Comparison of ENCODE assay signal across 24 mouse cellular contexts in the genomic region with DNA sequence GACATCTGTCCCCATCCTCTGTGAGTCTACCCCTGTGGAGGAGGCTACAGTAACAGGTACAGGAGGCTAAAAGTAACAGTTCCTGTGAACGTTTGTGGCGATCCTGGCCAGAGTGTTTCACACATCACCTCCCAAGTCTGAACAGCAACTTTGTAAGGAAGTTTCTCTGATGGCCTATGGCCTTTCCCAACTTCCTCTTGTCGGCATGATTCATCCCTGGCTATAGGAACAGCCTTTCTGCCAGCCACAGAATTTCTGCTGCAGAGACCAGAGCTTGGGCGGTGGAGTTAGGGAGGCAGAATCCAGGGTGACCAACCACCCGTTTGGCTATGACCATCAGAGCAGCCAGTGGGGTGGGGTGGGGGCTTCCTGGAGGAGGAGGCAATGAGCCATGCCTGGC. TPM values are rescaled to one million over a fixed set of nuclear protein-coding genes. Genes with fewer than 3 reads are reported as not detected.
DNase-seq lines count a peak whose midpoint lies in the region; ATAC-seq and TF ChIP-seq lines count a peak whose summit lies in the region.
"Had no signal": no experiment of that assay in that cellular context is flagged by ENCODE, and none has a peak within 500 bp of the region (broad histone marks: within the 10 kb centered on the region; RNA-seq: fewer than 3 reads in every experiment).

No protein-coding gene starts in this region.

- DNase-seq in left cerebral cortex, adult 2 months (ENCODE audit: extremely low spot score in 1 of 2, low spot score in 2 of 2): no peak
- DNase-seq in left cerebral cortex, postnatal 4 days: no peak
- peak; percentile 18 for DNase-seq in NIH3T3 (ENCODE audit: low read depth)
- no peak for DNase-seq in intestine, embryonic 14.5 days (ENCODE audit: low spot score)
- DNase-seq in midbrain, embryonic 10.5 days (ENCODE audit: low spot score): no peak
- DNase-seq in adrenal gland, adult 8-10 months: no peak
- DNase-seq in forebrain, embryonic 10.5 days (ENCODE audit: extremely low spot score, low spot score): no peak
- DNase-seq: cerebellum, adult 11 months; cerebellum, adult 9-11 months; layer of hippocampus, adult 9-11 months; liver; lung, postnatal 36 days; right cerebral cortex, postnatal 14 days; spleen, adult 18-20 months; thymus, adult 2 months had no signal

- H3K9me3 ChIP-seq in intestine, embryonic 14.5 days (ENCODE audit: control insufficient read depth, low read length): no peaks in the 10 kb centered on the region
- no peaks in the 10 kb centered on the region for H3K9me3 ChIP-seq in midbrain, embryonic 10.5 days (replicated peaks)
- H3K9me3 ChIP-seq in forebrain, embryonic 10.5 days: no peaks in the 10 kb centered on the region
- H3K9me3 ChIP-seq: embryonic facial prominence, embryonic 13.5 days; heart, embryonic 10.5 days; limb, embryonic 10.5 days; liver, embryonic 15.5 days; lung, embryonic 15.5 days had no signal

- no peak overlapping the region for H3K9ac ChIP-seq in intestine, embryonic 14.5 days (ENCODE audit: low read length)
- H3K9ac ChIP-seq: embryonic facial prominence, embryonic 13.5 days; liver, embryonic 15.5 days; lung, embryonic 15.5 days had no signal

- ATAC-seq in intestine, embryonic 14.5 days (replicated peaks; ENCODE audit: low FRiP score, low TSS enrichment, low read depth): no peak
- ATAC-seq: forebrain, embryonic 14.5 days; hindbrain, embryonic 16.5 days had no signal

- H3K4me3 ChIP-seq in left cerebral cortex, adult 2 months: no peak overlapping the region
- no peak overlapping the region for H3K4me3 ChIP-seq in intestine, embryonic 14.5 days (ENCODE audit: low read depth, low read length)
- H3K4me3 ChIP-seq in small intestine, adult 2 months (ENCODE audit: low read depth, low read length): peak overlapping the region; percentile 75
- no peak overlapping the region for H3K4me3 ChIP-seq in midbrain, embryonic 10.5 days
- H3K4me3 ChIP-seq in forebrain, embryonic 10.5 days: no peak overlapping the region
- H3K4me3 ChIP-seq: embryonic facial prominence, embryonic 13.5 days; heart, embryonic 10.5 days; limb, embryonic 10.5 days; liver, embryonic 15.5 days; lung, embryonic 15.5 days had no signal

- H3K27me3 ChIP-seq in intestine, embryonic 14.5 days (replicated peaks; ENCODE audit: control insufficient read depth, insufficient read depth, low read length): peaks cover 37% of the 10 kb centered on the region
- H3K27me3 ChIP-seq in small intestine, adult 2 months (ENCODE audit: control insufficient read depth, insufficient read depth, low read length): no peaks in the 10 kb centered on the region
- H3K27me3 ChIP-seq in midbrain, embryonic 10.5 days (ENCODE audit: low read depth, poor library complexity, severe bottlenecking): peaks cover 55% of the 10 kb centered on the region
- H3K27me3 ChIP-seq in forebrain, embryonic 10.5 days (ENCODE audit: poor library complexity, severe bottlenecking): peaks cover 55% of the 10 kb centered on the region

- H3K4me1 ChIP-seq in intestine, embryonic 14.5 days (replicated peaks; ENCODE audit: control insufficient read depth, insufficient read depth, low read length): peaks cover 5% of the 10 kb centered on the region; the same call in 1 of the 2 replicates
- H3K4me1 ChIP-seq in small intestine, adult 2 months (ENCODE audit: control insufficient read depth, insufficient read depth, insufficient read length, low read length): peaks cover 31% of the 10 kb centered on the region
- H3K4me1 ChIP-seq in midbrain, embryonic 10.5 days: peaks cover 16% of the 10 kb centered on the region
- peaks cover 18% of the 10 kb centered on the region for H3K4me1 ChIP-seq in forebrain, embryonic 10.5 days

- H3K4me2 ChIP-seq in intestine, embryonic 14.5 days (ENCODE audit: low read length): no peak overlapping the region
- H3K4me2 ChIP-seq: embryonic facial prominence, embryonic 13.5 days; liver, embryonic 15.5 days; lung, embryonic 15.5 days had no signal

- peak overlapping the region; percentile 55 for H3K27ac ChIP-seq in left cerebral cortex, adult 2 months
- 0 out of 2 replicates have a peak overlapping the region, but pooled peaks have one; percentile 43 for H3K27ac ChIP-seq in intestine, embryonic 14.5 days (ENCODE audit: low read depth)
- peak overlapping the region; percentile 99 for H3K27ac ChIP-seq in small intestine, adult 2 months (ENCODE audit: insufficient read depth, low read depth, low read length)
- no peak overlapping the region for H3K27ac ChIP-seq in midbrain, embryonic 10.5 days (replicated peaks)
- no peak overlapping the region for H3K27ac ChIP-seq in forebrain, embryonic 10.5 days
- H3K27ac ChIP-seq: embryonic facial prominence, embryonic 13.5 days; heart, embryonic 10.5 days; limb, embryonic 10.5 days; liver, embryonic 15.5 days; lung, embryonic 15.5 days had no signal

- no peak for TF ChIP-seq CTCF in left cerebral cortex, adult 2 months (IDR thresholded peaks at IDR 0.05)
- no peak for TF ChIP-seq CTCF in small intestine, adult 2 months (IDR thresholded peaks at IDR 0.05; ENCODE audit: extremely low read depth, insufficient read length, insufficient replicate concordance, low read depth, low read length)

- 68% methylated on average over 5 of the region's 5 CpGs for WGBS in intestine, embryonic 14.5 days
- WGBS in small intestine, adult 2 months: 24% methylated on average over 5 of the region's 5 CpGs
- 77% methylated on average over 5 of the region's 5 CpGs for WGBS in midbrain, embryonic 10.5 days
- 76% methylated on average over 5 of the region's 5 CpGs for WGBS in forebrain, embryonic 10.5 days

- intact Hi-C loops in left cerebral cortex, adult 2 months (cut with DNase I): no loop called here
- intact Hi-C loops in left cerebral cortex, postnatal 4 days (cut with DNase I): no loop called here

- H3K36me3 ChIP-seq in intestine, embryonic 14.5 days (ENCODE audit: control insufficient read depth, insufficient read depth, low read length): no peaks in the 10 kb centered on the region
- peaks cover 5% of the 10 kb centered on the region for H3K36me3 ChIP-seq in small intestine, adult 2 months (ENCODE audit: control insufficient read depth, insufficient read depth, low read length)
- H3K36me3 ChIP-seq in midbrain, embryonic 10.5 days: no peaks in the 10 kb centered on the region
- no peaks in the 10 kb centered on the region for H3K36me3 ChIP-seq in forebrain, embryonic 10.5 days (replicated peaks)
- H3K36me3 ChIP-seq: embryonic facial prominence, embryonic 13.5 days; heart, embryonic 10.5 days; limb, embryonic 10.5 days; liver, embryonic 15.5 days; lung, embryonic 15.5 days had no signal

- no peak for TF ChIP-seq POLR2A in small intestine, adult 2 months (IDR thresholded peaks at IDR 0.05; ENCODE audit: low read depth, low read length)

RNA-seq across cellular contexts. Expression of gene Degs2, which starts 2.1 kb away (rescaled TPM):
- 1 to 10 TPM; 4.8 to 5.5 TPM for total RNA-seq in left cerebral cortex, adult 2 months (2021)
- total RNA-seq in left cerebral cortex, postnatal 4 days (2021): not detected
- 43.9 and 51.6 TPM in 2 replicates for polyA plus RNA-seq in intestine, embryonic 14.5 days (2014; fragmentation: Nextera tagmentation; extraction: Ambion mirVana)
- polyA plus RNA-seq in small intestine, adult 2 months (2012; rRNA removed): 211 and 406 TPM in 2 replicates
- polyA plus RNA-seq in midbrain, embryonic 10.5 days (2016; fragmentation: Nextera tagmentation; extraction: Ambion mirVana): 1.1 and 2.2 TPM in 2 replicates
- not detected for total RNA-seq in adrenal gland, adult 8-10 months (2022)
- 1.1 and 1.7 TPM in 2 replicates for polyA plus RNA-seq in forebrain, embryonic 10.5 days (2016; fragmentation: Nextera tagmentation; extraction: Ambion mirVana)
- total RNA-seq: hematopoietic stem cell, adult 5-6 weeks had no signal

Comparison
In these comparisons a context has a peak if more than half of its experiments do, and no peak if none do; other contexts are left out.
1. H3K27ac ChIP-seq: peak in left cerebral cortex, adult 2 months (single experiment), intestine, embryonic 14.5 days (single experiment) and small intestine, adult 2 months (single experiment); none in midbrain, embryonic 10.5 days (single experiment) and forebrain, embryonic 10.5 days (single experiment).
2. RNA of gene Degs2, which starts 2.1 kb away (polyA plus RNA-seq): 211 to 406 TPM in small intestine, adult 2 months and 43.9 to 51.6 TPM in intestine, embryonic 14.5 days; 1.1 to 1.7 TPM in forebrain, embryonic 10.5 days and 1.1 to 2.2 TPM in midbrain, embryonic 10.5 days; every median in the first group is over 10 times any median in the second.